Mouse (Mus musculus) c-Kit-positive CD71-negative TER-119-negative erythroid progenitor cells, embryonic 14.5 days (primary cell): ENCODE results near the gene Mfap3.
"Not testable (repeated sequence)": the region's sequence is repeated elsewhere in the genome, so short reads cannot be mapped to it uniquely, and the experiment has no call there.

Experiments
- DNase-seq: peaks from one replicate; pipeline ENCODE4 v3.0.0-alpha.2; 2013; ENCODE audit warnings: low read depth

The Mfap3 gene

GRCm38 (mm10) chr11:57529111-57529510 lies 10.6 kb downstream of the Mfap3 start:
- DNase-seq, result no peak

- DNase-seq, result no peak
Observed at GRCm38 (mm10) chr11:57531300-57531950, 13.0 kb downstream of the Mfap3 start.

GRCm38 (mm10) chr11:57532306-57532705 lies 13.8 kb downstream of the Mfap3 start:
- DNase-seq, result no peak

- no peak for DNase-seq
Observed at GRCm38 (mm10) chr11:57535912-57536311, 17.4 kb downstream of the Mfap3 start.

GRCm38 (mm10) chr11:57539841-57540418 lies 21.5 kb downstream of the Mfap3 start:
- DNase-seq, result no peak

GRCm38 (mm10) chr11:57540681-57541080 lies 22.2 kb downstream of the Mfap3 start:
- no peak for DNase-seq

GRCm38 (mm10) chr11:57548618-57549550 lies 30.4 kb downstream of the Mfap3 start:
- DNase-seq, result peak; percentile 71

- DNase-seq, result no peak
Observed at GRCm38 (mm10) chr11:57550230-57550629, 31.8 kb downstream of the Mfap3 start.

GRCm38 (mm10) chr11:57551016-57551415 lies 32.6 kb downstream of the Mfap3 start:
- DNase-seq, result no peak

- no peak for DNase-seq
Observed at GRCm38 (mm10) chr11:57553015-57553780, 34.7 kb downstream of the Mfap3 start.

GRCm38 (mm10) chr11:57557936-57558335 lies 39.5 kb downstream of the Mfap3 start:
- not testable (repeated sequence) for DNase-seq

GRCm38 (mm10) chr11:57564564-57564963 lies 46.1 kb downstream of the Mfap3 start:
- no peak for DNase-seq

- no peak for DNase-seq
Observed at GRCm38 (mm10) chr11:57566091-57567035, 47.9 kb downstream of the Mfap3 start.

GRCm38 (mm10) chr11:57568950-57569490 lies 50.6 kb downstream of the Mfap3 start:
- DNase-seq, result no peak

- no peak for DNase-seq
Observed at GRCm38 (mm10) chr11:57571035-57571434, 52.6 kb downstream of the Mfap3 start.

GRCm38 (mm10) chr11:57573686-57574274 lies 55.3 kb downstream of the Mfap3 start:
- no peak for DNase-seq

- no peak for DNase-seq
Observed at GRCm38 (mm10) chr11:57576871-57577515, 58.5 kb downstream of the Mfap3 start.

- DNase-seq, result no peak
Observed at GRCm38 (mm10) chr11:57582818-57583635, 64.6 kb downstream of the Mfap3 start.
